Mouse (Mus musculus) right cerebral cortex, adult 18-20 months (tissue): Measurements from ENCODE around the gene Lrrc61.
A peak's percentile ranks its signal among the peaks of the same experiment; 100 is the strongest.

Source experiments
- DNase-seq: peaks from one replicate; pipeline ENCODE4 v3.0.0; 2022; ENCODE audit warnings: mixed read lengths

Lrrc61 gene

DNA sequence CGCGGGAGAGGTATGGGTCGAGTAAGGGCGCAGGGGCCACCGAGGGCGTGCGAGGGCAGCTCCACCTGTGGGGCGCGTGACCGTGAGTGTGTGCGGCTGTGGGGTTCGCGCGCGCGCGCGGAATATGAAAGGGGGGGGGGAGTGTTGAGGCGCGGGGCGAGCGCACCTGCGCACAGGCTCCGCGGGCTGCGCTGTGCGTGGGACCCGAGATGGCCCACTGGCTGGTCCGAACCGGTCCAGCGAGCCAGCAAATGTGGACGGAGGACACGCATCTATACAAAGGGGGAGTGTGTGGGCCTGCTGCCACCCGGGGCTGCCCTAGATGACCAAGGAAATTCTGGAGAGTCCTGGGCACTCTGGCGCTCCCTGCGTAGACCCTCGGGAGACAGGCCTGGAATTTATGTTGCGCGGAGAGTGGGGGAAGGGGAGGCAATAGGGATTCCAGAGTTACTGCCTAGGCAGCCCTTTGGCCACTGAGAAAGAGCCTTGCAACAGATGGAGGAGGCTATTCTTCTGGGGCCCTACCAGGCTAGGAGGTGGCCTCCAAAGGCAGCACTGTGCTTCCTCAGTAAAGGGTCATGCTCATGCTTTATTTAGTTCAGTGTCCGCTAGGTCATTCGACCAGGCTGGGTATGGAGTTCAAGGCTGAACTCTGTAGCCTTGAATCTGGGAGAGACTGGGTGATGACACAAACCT lies 39.6 kb downstream of the Lrrc61 start:
- no peak for DNase-seq

DNA sequence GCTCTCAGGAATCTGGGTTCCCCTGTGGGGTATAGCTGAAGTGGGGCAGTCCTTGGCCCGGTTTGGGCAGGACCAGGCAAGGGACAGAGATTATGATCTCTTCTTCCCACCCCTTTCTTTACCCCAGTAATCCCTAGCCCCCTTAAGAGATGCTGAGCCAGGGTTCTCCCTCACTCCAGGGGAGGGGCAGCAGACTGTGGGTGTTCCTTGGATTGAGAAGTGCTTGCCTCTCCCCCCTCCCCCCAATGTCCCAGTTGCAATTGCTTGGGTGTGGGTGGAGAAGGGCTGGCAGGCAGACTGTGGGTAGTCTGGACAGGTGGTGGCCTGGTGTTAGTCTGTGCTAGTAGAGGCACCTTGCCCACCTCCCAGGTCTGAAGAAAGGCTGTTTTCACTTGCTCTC lies 40.7 kb downstream of the Lrrc61 start:
- DNase-seq = peak; percentile 64

DNA sequence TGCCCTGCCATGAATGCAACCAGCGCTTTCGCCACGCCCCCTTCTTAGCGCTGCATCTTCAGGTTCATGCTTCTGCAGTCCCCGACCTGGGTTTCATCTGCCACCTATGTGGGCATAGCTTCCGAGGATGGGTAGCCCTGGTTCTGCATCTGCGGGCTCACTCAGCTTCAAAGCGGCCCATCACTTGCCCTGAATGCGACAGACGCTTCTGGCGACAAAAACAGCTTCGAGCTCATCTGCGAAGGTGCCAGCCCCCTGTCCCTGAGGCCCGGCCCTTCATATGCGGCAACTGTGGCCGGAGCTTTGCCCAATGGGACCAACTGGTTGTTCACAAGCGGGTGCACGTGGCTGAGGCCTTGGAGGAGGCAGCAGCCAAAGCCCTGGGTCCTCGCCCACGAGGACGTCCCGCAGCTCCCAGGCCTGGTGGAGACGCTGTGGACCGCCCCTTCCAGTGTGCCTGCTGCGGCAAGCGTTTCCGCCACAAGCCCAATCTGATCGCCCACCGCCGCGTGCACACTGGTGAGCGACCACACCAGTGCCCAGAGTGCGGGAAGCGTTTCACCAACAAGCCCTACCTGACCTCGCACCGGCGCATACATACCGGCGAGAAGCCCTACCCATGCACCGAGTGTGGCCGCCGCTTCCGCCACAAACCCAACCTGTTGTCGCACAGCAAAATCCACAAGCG lies 42.1 kb downstream of the Lrrc61 start:
- DNase-seq = no peak

DNA sequence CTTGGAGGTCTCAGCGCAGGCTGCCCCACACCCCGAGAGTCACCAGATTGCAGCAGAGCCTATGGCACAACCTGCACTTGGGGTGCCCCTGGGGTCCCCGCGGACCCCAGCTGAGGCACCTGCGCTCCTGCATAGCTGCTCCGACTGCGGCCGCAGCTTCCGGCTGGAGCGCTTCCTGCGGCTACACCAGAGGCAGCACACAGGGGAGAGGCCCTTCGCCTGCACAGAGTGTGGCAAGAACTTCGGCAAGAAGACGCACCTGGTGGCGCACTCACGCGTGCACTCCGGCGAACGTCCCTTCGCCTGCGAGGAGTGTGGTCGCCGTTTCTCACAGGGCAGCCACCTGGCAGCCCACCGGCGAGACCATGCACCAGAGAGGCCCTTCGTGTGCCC lies 42.6 kb downstream of the Lrrc61 start:
- no peak for DNase-seq

DNA sequence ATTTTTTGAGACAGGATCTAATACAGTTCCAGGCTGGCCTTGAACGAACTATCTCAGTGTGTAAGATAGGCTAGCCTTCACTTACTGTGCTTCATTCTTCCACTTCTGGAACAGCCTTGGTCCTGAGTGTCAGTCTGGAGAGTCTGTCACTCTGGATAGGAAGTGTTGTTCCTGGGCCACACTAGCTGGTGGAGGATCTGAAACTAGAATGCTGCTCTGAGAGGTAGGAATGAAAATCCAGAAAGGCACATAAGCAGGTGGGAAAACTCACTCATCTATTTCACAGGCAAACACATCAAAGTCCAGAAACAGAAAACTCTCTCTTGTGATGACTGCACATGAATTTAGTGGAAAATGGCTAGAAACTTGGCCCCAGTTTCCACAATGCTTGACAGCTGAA lies 46.0 kb downstream of the Lrrc61 start:
- no peak for DNase-seq

DNA sequence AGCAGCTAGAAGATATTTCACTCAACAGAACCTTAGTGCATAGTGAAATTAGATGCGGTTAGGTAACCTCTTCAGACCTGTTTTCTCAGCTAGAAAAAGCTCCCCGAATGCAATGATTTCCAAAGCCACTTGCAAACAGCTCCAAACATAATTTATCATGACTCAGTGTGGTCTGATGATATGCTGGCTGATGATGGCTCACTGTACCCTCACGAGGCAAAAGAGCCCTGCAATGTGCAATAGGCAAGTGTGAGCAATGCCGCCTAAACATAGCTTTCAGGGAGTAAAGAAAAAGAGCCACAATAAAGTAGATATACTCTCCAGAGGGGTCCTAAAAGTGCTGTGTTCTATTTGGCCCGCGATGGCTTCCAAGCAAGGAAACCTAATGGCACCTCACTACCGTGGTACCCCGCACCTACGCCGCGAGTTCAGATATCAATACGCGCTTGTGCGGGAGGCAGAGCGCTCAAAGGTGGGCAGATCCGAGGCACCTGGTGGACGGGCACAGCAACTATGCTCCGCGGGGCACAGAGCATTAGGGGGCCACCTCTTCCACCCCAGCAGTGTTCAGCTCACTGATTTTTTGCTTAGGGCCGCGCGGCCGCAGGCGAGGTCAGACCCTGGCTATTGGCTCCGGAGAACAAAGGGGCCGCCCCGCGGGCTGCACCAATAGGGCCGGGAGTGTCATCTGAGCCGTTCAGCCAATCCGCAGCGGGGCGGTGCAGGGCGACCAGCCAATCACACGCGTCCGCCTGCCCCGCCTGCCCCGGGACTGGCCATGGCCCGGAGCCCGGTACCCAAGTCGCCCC lies 46.9 kb downstream of the Lrrc61 start, which contains the start of gene Zfp775:
Zfp775 (plus strand) TSS at position 793 of the 809 bp plus-strand sequence.
- DNase-seq = peak; percentile 98

DNA sequence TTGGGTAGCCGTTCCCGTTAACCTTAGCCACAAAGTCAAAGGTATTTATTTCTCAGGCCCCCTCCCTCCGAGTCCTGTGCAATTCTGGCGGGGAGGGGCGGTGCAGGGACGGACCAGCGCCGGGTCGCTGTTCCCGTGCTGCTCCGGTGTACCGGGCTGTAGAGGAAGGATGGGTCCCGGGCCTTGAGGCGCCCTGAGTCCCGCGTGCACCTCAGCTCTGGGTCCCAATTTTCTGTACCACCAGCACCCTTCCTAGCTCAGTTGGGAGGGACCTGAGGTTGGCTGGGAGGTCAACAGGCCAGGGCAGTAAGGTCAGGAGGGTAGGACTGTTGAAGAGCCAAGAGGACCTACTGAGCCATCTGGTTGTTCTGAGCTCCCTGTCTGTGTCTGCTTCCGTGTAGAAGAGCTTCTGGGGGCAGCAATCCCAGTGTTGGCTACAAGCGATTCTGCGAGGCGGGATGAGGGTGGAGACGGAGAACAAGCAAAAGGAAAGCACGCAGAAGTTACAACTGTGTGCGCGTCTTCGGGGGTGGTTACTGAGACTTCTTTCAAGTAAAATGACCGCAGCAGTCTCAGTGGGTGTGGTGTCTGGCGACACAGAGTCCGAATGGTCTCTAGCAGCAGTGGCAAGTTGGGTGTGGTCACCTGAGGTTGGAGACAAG lies 47.6 kb downstream of the Lrrc61 start:
- DNase-seq = peak; percentile 59

DNA sequence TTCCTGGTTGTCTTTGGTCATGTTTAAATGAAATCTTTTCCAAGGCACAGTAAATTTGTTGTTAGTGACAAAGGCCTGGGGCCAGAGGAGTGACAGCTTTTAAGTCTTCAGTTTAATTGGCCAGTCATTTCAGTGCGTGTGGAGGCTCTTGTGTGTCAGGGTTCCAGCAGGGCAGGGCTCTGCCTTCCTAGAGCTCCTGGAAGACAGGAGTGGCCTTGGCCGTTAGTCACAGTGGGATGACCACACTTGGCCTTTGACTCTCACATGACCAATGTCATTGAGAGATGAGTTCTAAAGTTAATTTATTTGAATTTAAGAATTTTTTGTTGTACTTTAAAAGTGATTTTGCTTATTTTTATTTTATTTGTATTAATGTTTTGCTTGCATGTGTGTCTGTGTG lies 53.5 kb downstream of the Lrrc61 start:
- no peak for DNase-seq

DNA sequence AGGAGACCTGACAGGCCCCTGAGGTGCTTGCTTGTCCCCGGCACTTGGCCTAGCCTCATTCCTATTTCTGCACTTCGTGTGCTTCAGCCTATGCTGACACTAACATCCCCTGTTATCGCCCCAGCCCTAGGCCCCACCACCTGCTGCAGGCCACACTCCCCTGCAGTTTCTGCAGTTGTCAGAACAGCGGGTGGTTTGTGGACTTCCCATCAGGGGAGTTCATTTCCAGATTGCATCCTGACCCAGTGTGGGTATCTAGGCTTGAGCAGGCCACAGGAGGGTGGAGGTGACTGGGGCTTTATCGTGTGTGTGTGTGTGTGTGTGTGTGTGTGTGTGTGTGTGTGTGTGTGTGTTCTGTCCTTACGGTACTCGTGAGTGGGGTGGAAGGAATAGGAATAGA lies 54.9 kb downstream of the Lrrc61 start:
- DNase-seq = no peak

DNA sequence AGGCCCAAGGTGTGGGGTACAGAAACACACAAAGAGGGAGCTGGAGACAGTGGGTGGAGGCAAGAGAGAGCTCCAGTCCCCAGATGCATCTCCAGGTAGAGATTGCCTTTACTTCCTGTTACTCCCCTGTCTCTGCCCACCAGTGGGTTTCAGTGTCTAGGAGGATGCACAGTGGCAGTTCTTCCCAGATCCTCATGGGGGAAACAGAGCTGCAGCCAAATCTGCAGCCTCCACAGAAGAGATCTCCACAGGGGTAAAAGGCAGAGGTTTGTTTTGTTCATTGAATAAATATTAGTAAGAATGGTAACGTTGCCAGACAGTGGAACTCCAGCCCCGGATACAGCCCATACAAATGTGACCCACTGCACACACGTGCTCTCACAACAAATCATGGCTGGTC lies 56.1 kb downstream of the Lrrc61 start:
- no peak for DNase-seq

DNA sequence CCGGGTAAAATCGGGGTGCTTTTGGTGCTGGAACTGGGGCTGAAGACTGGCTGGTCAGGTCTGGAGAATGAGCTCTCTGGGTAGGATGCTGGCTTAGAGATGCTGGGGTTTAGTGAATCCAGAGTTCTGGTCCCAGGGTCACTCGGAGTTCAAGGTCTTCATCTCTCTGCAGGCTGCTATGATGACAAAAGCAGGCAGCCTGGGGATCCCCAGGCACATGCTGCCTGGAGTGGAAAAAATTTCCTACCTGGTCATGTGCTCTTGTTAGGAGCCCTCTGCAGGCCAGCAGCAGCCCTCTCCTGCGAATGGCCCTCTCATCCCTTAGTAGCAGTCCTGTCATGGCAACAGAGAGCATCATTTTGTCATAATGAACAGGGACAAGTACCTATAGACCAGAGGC lies 58.9 kb downstream of the Lrrc61 start:
- no peak for DNase-seq

DNA sequence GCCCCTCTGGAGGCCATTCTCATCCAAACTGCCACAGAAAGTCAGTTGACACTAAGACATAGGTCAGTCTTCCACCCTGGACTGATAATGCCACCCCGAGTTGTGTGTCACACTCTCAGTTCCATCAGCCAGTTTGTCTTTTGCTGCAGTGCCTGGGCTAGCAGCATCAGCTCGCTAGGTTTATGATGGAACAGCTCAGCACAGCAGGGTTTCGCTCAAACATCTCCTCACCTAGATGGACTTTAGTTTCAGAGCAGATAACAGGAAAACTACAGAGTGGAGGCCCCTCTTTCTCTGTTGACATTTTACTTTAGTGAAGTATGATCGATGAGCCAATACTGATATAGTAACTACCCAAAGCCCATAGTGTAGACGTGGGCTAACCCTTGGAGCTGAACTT lies 60.2 kb downstream of the Lrrc61 start:
- no peak for DNase-seq

DNA sequence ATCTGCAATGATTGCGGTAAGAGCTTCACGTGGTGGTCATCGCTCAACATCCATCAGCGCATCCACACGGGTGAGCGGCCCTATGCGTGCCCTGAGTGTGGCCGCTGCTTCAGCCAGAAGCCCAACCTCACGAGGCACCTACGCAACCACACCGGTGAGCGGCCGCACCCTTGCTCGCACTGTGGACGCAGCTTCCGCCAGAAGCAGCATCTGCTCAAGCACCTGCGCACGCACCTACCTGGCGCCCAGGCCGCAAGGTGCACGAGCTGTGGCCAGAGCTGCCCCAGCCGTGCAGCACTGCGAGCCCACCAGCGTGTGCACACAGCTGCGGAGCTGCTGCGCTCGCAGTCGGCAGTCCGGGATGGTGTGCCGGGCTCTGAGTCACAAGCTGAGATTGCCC lies 65.4 kb downstream of the Lrrc61 start:
- DNase-seq = no peak
